Mouse (Mus musculus): Measurements from ENCODE around the gene Trpv2. TPM values are rescaled to one million over a fixed set of nuclear protein-coding genes. Genes with fewer than 3 reads are reported as not detected.

Gene Trpv2
- polyA plus RNA-seq, 1 experiment from 2014 or later, result 4.2 TPM

- no peak for ATAC-seq (replicated peaks; ENCODE audit: insufficient number of reproducible peaks, insufficient read depth, low FRiP score, low read depth)
- no peak overlapping the region for H3K4me2 ChIP-seq
- no peaks in the 10 kb centered on the region for H3K9me3 ChIP-seq (replicated peaks)
- H3K4me1 ChIP-seq (replicated peaks), result peaks cover 11% of the 10 kb centered on the region
- no peak overlapping the region for H3K4me3 ChIP-seq
- no peaks in the 10 kb centered on the region for H3K36me3 ChIP-seq
- no peaks in the 10 kb centered on the region for H3K27me3 ChIP-seq
- 82% methylated on average over 9 of the region's 9 CpGs for WGBS
- no peak overlapping the region for H3K9ac ChIP-seq
- H3K27ac ChIP-seq, result no peak overlapping the region
Observed at GRCm38 (mm10) chr11:62584671-62585206, 10.5 kb downstream of the Trpv2 start.

- no peaks in the 10 kb centered on the region for H3K27me3 ChIP-seq
- peaks cover 21% of the 10 kb centered on the region for H3K4me1 ChIP-seq (replicated peaks)
- no peak overlapping the region for H3K27ac ChIP-seq
- H3K4me3 ChIP-seq, result no peak overlapping the region
- no peak for ATAC-seq (replicated peaks; ENCODE audit: insufficient number of reproducible peaks, insufficient read depth, low FRiP score, low read depth)
- no peak overlapping the region for H3K9ac ChIP-seq
- H3K36me3 ChIP-seq, result no peaks in the 10 kb centered on the region
- H3K4me2 ChIP-seq, result no peak overlapping the region
- H3K9me3 ChIP-seq (replicated peaks), result no peaks in the 10 kb centered on the region
- WGBS, result 84% methylated on average over 5 of the region's 5 CpGs
Observed at GRCm38 (mm10) chr11:62587034-62587433, 12.7 kb downstream of the Trpv2 start.

DNA sequence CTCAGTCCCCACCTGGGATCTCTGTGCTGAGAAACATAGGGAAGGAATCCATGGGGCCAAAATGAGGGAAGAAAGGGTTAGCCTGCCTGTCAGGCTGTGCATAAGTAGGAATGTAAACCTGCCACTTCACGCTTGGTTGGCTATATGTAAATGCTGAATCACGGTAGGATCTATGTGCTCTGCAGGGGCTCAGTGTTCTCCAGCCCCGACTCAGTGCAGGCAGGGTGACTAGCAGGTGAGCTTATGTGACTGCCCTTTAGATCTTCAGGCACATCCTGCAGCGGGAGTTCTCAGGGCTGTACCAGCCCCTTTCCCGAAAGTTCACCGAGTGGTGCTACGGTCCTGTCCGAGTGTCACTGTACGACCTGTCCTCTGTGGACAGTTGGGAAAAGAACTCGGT, 15.1 kb downstream of the Trpv2 start:
- Histone ChIP-seq H3K9me3 (replicated peaks) (no peaks in the 10 kb centered on the region), H3K27ac (no peak overlapping the region), H3K4me3 (no peak overlapping the region), H3K27me3 (no peaks in the 10 kb centered on the region), H3K4me2 (no peak overlapping the region), H3K36me3 (no peaks in the 10 kb centered on the region), H3K9ac (no peak overlapping the region), H3K4me1 (replicated peaks) (peaks cover 15% of the 10 kb centered on the region)
- WGBS, result 80% methylated on average over 10 of the region's 10 CpGs
- ATAC-seq (replicated peaks; ENCODE audit: insufficient number of reproducible peaks, insufficient read depth, low FRiP score, low read depth), result no peak

DNA sequence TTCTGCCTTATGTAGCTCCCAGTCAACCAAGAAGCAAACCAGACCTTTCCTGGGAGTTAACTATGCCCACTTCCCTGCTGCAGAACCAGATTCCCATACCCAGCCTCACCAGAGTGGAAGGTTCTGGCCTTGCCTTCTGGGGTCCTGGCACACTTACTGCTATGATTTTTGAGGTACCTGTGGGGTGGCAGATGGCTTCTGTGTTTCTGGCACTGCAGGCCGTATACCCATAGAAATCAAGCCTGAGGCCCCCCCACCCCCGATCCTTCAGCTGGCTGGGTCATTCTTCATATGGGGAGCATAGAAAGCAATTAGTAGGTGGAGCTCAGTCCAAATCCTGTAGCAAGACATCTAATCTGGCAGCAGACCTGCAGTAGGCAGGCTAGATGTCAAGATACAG, 16.7 kb downstream of the Trpv2 start:
- ATAC-seq (replicated peaks; ENCODE audit: insufficient number of reproducible peaks, insufficient read depth, low FRiP score, low read depth), result no peak

GRCm38 (mm10) chr11:62591904-62592575, 17.8 kb downstream of the Trpv2 start:
- no peaks in the 10 kb centered on the region for H3K9me3 ChIP-seq (replicated peaks)
- no peak overlapping the region for H3K9ac ChIP-seq
- no peak overlapping the region for H3K4me3 ChIP-seq
- no peak; the same call in 1 of the 2 replicates for ATAC-seq (replicated peaks; ENCODE audit: insufficient number of reproducible peaks, insufficient read depth, low FRiP score, low read depth)
- H3K4me1 ChIP-seq (replicated peaks), result peaks cover 15% of the 10 kb centered on the region
- no peak overlapping the region for H3K27ac ChIP-seq
- no peaks in the 10 kb centered on the region for H3K27me3 ChIP-seq
- no peaks in the 10 kb centered on the region for H3K36me3 ChIP-seq
- no peak overlapping the region for H3K4me2 ChIP-seq
- WGBS, result 51% methylated on average over 8 of the region's 8 CpGs

More for the DNA sequence above, 16.7 kb downstream of the Trpv2 start:
- H3K4me1 ChIP-seq (replicated peaks), result peaks cover 15% of the 10 kb centered on the region
- H3K4me3 ChIP-seq, result no peak overlapping the region
- H3K27me3 ChIP-seq, result no peaks in the 10 kb centered on the region
- H3K4me2 ChIP-seq, result no peak overlapping the region
- 90% methylated on average over 2 of the region's 2 CpGs for WGBS
- H3K9ac ChIP-seq, result no peak overlapping the region
- no peaks in the 10 kb centered on the region for H3K9me3 ChIP-seq (replicated peaks)
- no peak overlapping the region for H3K27ac ChIP-seq
- no peaks in the 10 kb centered on the region for H3K36me3 ChIP-seq

DNA sequence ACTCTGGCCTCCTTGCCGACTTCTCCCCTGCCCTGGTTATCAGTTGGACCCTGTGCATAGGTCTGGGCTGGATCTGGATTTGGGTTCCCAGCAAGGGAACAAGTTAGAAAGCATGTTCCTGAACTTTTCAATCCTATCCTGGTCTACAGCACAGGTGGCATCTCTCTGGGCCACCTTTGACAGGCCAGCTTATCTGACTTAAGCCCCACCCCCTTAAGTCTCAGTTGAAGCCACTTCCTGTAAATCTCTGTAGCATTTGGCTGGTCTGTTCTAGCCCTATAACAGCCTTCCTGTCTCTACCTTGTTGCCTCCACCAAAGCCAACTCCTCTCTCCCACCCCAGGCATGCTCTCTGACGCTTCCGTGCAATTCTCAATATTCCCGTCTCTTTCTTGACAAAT, 24.3 kb downstream of the Trpv2 start:
- Histone ChIP-seq H3K36me3 (no peaks in the 10 kb centered on the region), H3K4me2 (no peak overlapping the region), H3K27me3 (no peaks in the 10 kb centered on the region), H3K27ac (no peak overlapping the region), H3K9me3 (replicated peaks) (no peaks in the 10 kb centered on the region), H3K9ac (no peak overlapping the region), H3K4me3 (no peak overlapping the region), H3K4me1 (replicated peaks) (peaks cover 12% of the 10 kb centered on the region)
- whole genome bisulfite sequencing, result 58% methylated on average over 4 of the region's 4 CpGs
- ATAC-seq (replicated peaks; ENCODE audit: insufficient number of reproducible peaks, insufficient read depth, low FRiP score, low read depth), result no peak

DNA sequence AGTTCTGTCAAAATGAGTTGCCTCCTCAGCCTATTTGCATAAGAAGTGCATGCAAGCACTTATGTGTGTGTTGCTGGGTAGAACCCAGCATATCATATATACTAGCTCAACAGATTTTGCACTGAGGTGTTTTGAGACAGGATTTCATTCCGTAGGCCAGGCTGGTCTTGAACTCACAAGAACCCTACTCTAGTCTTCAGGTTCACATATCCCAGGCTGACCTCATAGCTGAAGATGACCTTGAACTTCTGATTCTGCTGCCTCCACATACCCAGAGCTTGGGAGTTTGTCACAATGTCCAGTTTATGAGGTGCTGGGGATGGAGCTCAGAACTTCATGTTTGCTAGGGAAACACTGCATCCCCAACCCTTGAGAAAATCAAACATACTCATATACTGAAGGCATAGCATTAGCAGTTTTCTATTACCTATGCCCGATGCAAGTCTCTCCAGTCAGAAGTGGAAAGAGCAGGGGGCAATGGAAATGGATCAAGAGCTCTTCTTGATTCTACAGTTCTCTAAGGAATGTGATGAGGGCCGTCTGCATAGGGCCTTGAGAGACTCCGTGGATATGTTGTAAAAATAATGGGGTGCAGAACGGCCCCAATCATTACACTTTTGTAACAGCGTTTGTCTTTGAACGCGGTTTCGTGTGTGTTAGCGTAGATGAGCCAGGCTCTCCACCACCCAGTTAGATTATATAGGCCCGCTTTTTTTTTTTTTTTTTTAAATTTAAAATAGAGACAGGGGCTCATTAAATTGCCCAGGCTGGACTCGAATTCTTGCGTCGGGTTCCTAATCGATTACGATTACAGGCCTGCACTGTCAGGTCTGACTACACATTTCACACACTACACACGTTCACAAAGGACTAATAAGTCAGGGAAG, 27.7 kb downstream of the Trpv2 start:
- Histone ChIP-seq H3K4me2 (peak overlapping the region; percentile 75), H3K36me3 (peaks cover 31% of the 10 kb centered on the region), H3K27ac (peak overlapping the region; percentile 84), H3K9me3 (replicated peaks) (no peaks in the 10 kb centered on the region), H3K9ac (peak overlapping the region; percentile 63), H3K4me1 (replicated peaks) (peaks cover 40% of the 10 kb centered on the region), H3K27me3 (no peaks in the 10 kb centered on the region), H3K4me3 (peak overlapping the region; percentile 87)
- 12% methylated on average over 17 of the region's 17 CpGs for WGBS
- ATAC-seq (replicated peaks; ENCODE audit: insufficient number of reproducible peaks, insufficient read depth, low FRiP score, low read depth), result no peak

- ATAC-seq (replicated peaks; ENCODE audit: insufficient number of reproducible peaks, insufficient read depth, low FRiP score, low read depth), result peak; percentile 94
- WGBS, result under 1% methylated on average over 58 of the region's 58 CpGs
Observed at GRCm38 (mm10) chr11:62602619-62603311, 28.5 kb downstream of the Trpv2 start.

DNA sequence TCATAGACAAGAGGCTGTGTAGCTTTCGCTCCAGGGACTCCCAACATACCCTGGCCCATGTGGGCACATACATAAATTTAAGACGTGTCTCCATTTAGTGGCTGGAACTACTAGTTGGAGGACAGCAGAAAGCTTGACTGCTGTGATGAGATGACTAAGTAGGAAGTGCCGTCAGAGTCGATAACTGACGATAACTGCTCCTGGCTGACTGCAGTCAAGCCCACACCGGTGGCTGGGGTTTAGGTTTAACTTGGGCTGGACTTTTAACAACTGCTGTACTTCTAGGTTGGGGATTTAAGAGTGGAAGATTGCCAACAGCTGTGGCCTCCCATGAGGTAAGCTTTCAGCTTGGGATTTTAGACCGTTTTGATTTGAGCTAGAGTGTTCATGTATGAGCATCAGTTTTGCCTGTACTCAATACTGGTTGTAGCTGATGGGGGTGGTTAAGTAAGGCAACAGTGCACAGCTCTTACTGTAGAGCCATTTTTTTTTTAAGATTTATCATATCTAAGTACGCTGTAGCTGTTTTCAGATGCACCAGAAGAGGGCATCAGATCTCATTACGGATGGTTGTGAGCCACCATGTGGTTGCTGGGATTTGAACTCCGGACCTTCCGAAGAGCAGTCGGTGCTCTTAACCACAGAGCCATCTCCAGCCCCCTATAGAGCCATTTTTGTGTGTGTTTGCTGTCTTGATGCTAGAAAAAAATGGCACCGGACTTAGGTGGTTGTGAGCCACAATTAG, 29.2 kb downstream of the Trpv2 start:
- under 1% methylated on average over 13 of the region's 13 CpGs for WGBS
- Histone ChIP-seq H3K4me3 (peak overlapping the region; percentile 87), H3K4me1 (replicated peaks) (peaks cover 38% of the 10 kb centered on the region), H3K36me3 (peaks cover 36% of the 10 kb centered on the region), H3K27me3 (no peaks in the 10 kb centered on the region), H3K4me2 (peak overlapping the region; percentile 75), H3K9me3 (replicated peaks) (no peaks in the 10 kb centered on the region), H3K9ac (peak overlapping the region; percentile 93), H3K27ac (peak overlapping the region; percentile 94)
- ATAC-seq (replicated peaks; ENCODE audit: insufficient number of reproducible peaks, insufficient read depth, low FRiP score, low read depth), result no peak; the same call in 1 of the 2 replicates

More at GRCm38 (mm10) chr11:62602619-62603311, 28.5 kb downstream of the Trpv2 start:
- peak overlapping the region; percentile 94 for H3K27ac ChIP-seq
- peak overlapping the region; percentile 75 for H3K4me2 ChIP-seq
- peak overlapping the region; percentile 93 for H3K9ac ChIP-seq
- H3K9me3 ChIP-seq (replicated peaks), result no peaks in the 10 kb centered on the region
- peaks cover 36% of the 10 kb centered on the region for H3K36me3 ChIP-seq
- peak overlapping the region; percentile 87 for H3K4me3 ChIP-seq
- no peaks in the 10 kb centered on the region for H3K27me3 ChIP-seq
- H3K4me1 ChIP-seq (replicated peaks), result peaks cover 45% of the 10 kb centered on the region

DNA sequence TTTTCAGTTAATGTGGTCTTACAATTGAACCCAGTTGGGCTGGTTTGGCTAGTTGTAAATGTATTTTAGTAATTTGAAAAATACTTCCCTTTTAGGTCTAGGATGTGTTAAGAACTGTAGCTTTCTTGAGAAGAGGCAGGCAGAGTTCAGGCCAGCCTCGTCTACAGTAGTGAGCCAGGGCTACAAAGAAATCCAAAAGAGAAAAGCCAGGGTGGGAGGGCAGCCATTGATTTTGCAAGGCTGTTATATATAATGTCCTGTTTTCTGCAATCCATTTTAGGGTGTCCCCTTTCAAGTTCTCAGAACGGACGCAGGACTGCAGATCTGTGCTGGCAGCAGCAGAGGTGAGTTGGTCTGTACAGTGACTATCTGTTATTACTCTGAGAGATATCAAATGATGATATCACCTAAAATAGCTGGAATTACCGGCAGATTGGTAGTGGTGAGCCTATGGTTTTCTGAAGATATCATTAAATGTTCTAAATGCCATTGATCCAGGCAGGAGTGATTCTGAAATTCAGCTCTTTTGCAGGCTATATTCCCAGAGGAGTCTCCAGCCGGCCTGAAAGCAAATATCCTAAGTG, 29.9 kb downstream of the Trpv2 start:
- peak overlapping the region; percentile 94; the same call in 1 of the 2 replicates for H3K27ac ChIP-seq
- peaks cover 36% of the 10 kb centered on the region for H3K36me3 ChIP-seq
- 19% methylated on average over 5 of the region's 5 CpGs for WGBS
- H3K27me3 ChIP-seq, result no peaks in the 10 kb centered on the region
- no peak for ATAC-seq (replicated peaks; ENCODE audit: insufficient number of reproducible peaks, insufficient read depth, low FRiP score, low read depth)
- H3K9ac ChIP-seq, result peak overlapping the region; percentile 93
- H3K4me1 ChIP-seq (replicated peaks), result peaks cover 38% of the 10 kb centered on the region
- H3K4me3 ChIP-seq, result peak overlapping the region; percentile 87
- H3K4me2 ChIP-seq, result peak overlapping the region; percentile 75
- no peaks in the 10 kb centered on the region for H3K9me3 ChIP-seq (replicated peaks)
